Mouse (Mus musculus) forebrain, postnatal 0 days (tissue): ENCODE measurements around the gene Esrrg. TPM values are rescaled to one million over a fixed set of nuclear protein-coding genes. Genes with fewer than 3 reads are reported as not detected.
A peak's percentile ranks its signal among the peaks of the same experiment; 100 is the strongest.

ENCODE experiments used
- ATAC-seq: fragments of 200-750 bp; cut with Nextera tagmentation; 2 replicates; pipeline ENCODE4 v1.8.0; 2017; ENCODE audit warnings: mild to moderate bottlenecking, moderate library complexity
- DNase-seq: peaks from one replicate; pipeline ENCODE4 v3.0.0-alpha.2; 2015
- H3K27ac ChIP-seq: fragments of 300-500 bp; sonication (generic); 2 replicates; pipeline ENCODE4 v1.5.1; 2014; ENCODE audit warnings: low read depth, mild to moderate bottlenecking, antibody characterized with exemption, low read length, moderate library complexity, mixed read lengths
- H3K27me3 ChIP-seq: fragments of 300-500 bp; sonication (generic); 2 replicates; pipeline ENCODE4 v1.6.1; 2014; ENCODE audit warnings: mild to moderate bottlenecking, low read length, mixed read lengths; ENCODE audit not compliant: insufficient read depth
- H3K36me3 ChIP-seq: fragments of 300-500 bp; sonication (generic); 2 replicates; pipeline ENCODE4 v1.6.1; 2014; ENCODE audit warnings: mild to moderate bottlenecking, moderate library complexity; ENCODE audit not compliant: insufficient read depth
- H3K4me1 ChIP-seq: fragments of 300-500 bp; sonication (generic); 2 replicates; pipeline ENCODE4 v1.6.1; 2014; ENCODE audit warnings: antibody characterized with exemption; ENCODE audit not compliant: insufficient read depth
- H3K4me2 ChIP-seq: fragments of 300-500 bp; sonication (generic); 2 replicates; pipeline ENCODE4 v1.6.1; 2014; ENCODE audit warnings: low read depth, mild to moderate bottlenecking, moderate library complexity
- H3K4me3 ChIP-seq: fragments of 300-500 bp; sonication (generic); 2 replicates; pipeline ENCODE4 v1.5.1; 2014; ENCODE audit warnings: low read depth, low read length, mixed read lengths
- H3K9ac ChIP-seq: fragments of 300-500 bp; sonication (generic); 2 replicates; pipeline ENCODE4 v1.6.1; 2014; ENCODE audit warnings: mild to moderate bottlenecking
- H3K9me3 ChIP-seq: fragments of 300-500 bp; sonication (generic); 2 replicates; pipeline ENCODE4 v1.6.1; 2016; ENCODE audit warnings: low read length
- CTCF ChIP-seq: sonication (generic); IDR thresholded peaks from 2 replicates; pipeline ENCODE4 v1.5.1; 2016; ENCODE audit warnings: antibody characterized with exemption, control low read depth, low read depth
- WGBS: fragments of 180-500 bp; shearing (Covaris S2); extraction: QIAGEN DNeasy Blood & Tissue Kit; methylation state at CpG from one replicate; pipeline ENCODE4 v1.1.7; 2014; 5-methylcytosine and 5-hydroxymethylcytosine counted together
- polyA plus RNA-seq: library from polyadenylated mRNA; unstranded; fragments of >200 nt; fragmentation: Nextera tagmentation; extraction: Ambion mirVana; gene quantifications from 2 replicates; pipeline ENCODE4 v1.2.1, GENCODE M21; 2015
- total RNA-seq: library from RNA; depleted of rRNA; stranded (reverse); fragments of >200 nt; gene quantifications from 2 replicates; pipeline ENCODE4 v1.2.3, GENCODE M21; 2014

Esrrg gene
- total and polyA plus RNA-seq, 2 experiments from 2014 or later, result 9.2 to 11.9 TPM

- Histone ChIP-seq H3K27me3 (no peaks in the 10 kb centered on the region), H3K9ac (no peak overlapping the region), H3K27ac (no peak overlapping the region), H3K9me3 (no peaks in the 10 kb centered on the region), H3K4me2 (no peak overlapping the region), H3K4me1 (no peaks in the 10 kb centered on the region), H3K36me3 (no peaks in the 10 kb centered on the region), H3K4me3 (no peak overlapping the region)
- ATAC-seq (no peak), DNase-seq (no peak)
- peak; percentile 41 for TF ChIP-seq CTCF
These were observed 381.6 kb downstream of the Esrrg start for GRCm38 (mm10) chr1:187990161-187990560.

GRCm38 (mm10) chr1:187997584-187998338 is 389.2 kb downstream of the Esrrg start:
- Histone ChIP-seq H3K27me3 (peaks cover 13% of the 10 kb centered on the region), H3K27ac (no peak overlapping the region), H3K9ac (peak overlapping the region; percentile 28), H3K4me2 (peak overlapping the region; percentile 91), H3K36me3 (no peaks in the 10 kb centered on the region), H3K9me3 (no peaks in the 10 kb centered on the region), H3K4me3 (peak overlapping the region; percentile 48), H3K4me1 (no peaks in the 10 kb centered on the region)
- ATAC-seq (peak; percentile 88), DNase-seq (peak; percentile 72)
- no peak for TF ChIP-seq CTCF
- 1% methylated on average over 39 of the region's 39 CpGs for WGBS

GRCm38 (mm10) chr1:187999121-187999520 is 390.5 kb downstream of the Esrrg start:
- H3K27me3 ChIP-seq, result peaks cover 13% of the 10 kb centered on the region
- TF ChIP-seq CTCF, result no peak
- H3K9me3 ChIP-seq, result no peaks in the 10 kb centered on the region
- ATAC-seq (no peak), DNase-seq (no peak)
- WGBS, result 45% methylated on average over 4 of the region's 4 CpGs
- H3K36me3 ChIP-seq, result no peaks in the 10 kb centered on the region
- H3K4me1 ChIP-seq, result no peaks in the 10 kb centered on the region
- H3K9ac ChIP-seq, result no peak overlapping the region
- 0 out of 2 replicates have a peak overlapping the region, but pooled peaks have one; percentile 4 for H3K4me2 ChIP-seq
- no peak overlapping the region; the same call in 1 of the 2 replicates for H3K4me3 ChIP-seq
- H3K27ac ChIP-seq, result no peak overlapping the region

- 40% methylated on average over 8 of the region's 8 CpGs for WGBS
- no peak overlapping the region for H3K4me3 ChIP-seq
- TF ChIP-seq CTCF, result no peak
- H3K4me1 ChIP-seq, result no peaks in the 10 kb centered on the region
- no peak overlapping the region for H3K9ac ChIP-seq
- peak overlapping the region; percentile 8 for H3K4me2 ChIP-seq
- H3K27ac ChIP-seq, result no peak overlapping the region
- no peak for DNase-seq
- peaks cover 13% of the 10 kb centered on the region for H3K27me3 ChIP-seq
- H3K9me3 ChIP-seq, result no peaks in the 10 kb centered on the region
- no peaks in the 10 kb centered on the region for H3K36me3 ChIP-seq
- ATAC-seq, result no peak
These were observed 391.6 kb downstream of the Esrrg start for GRCm38 (mm10) chr1:188000189-188000588.

- H3K4me3 ChIP-seq, result no peak overlapping the region
- H3K27ac ChIP-seq, result no peak overlapping the region
- DNase-seq (no peak), ATAC-seq (no peak)
- no peak overlapping the region for H3K4me2 ChIP-seq
- WGBS, result 51% methylated on average over 13 of the region's 13 CpGs
- no peak for TF ChIP-seq CTCF
- no peak overlapping the region for H3K9ac ChIP-seq
- H3K36me3 ChIP-seq, result no peaks in the 10 kb centered on the region
- H3K9me3 ChIP-seq, result no peaks in the 10 kb centered on the region
- no peaks in the 10 kb centered on the region for H3K27me3 ChIP-seq
- H3K4me1 ChIP-seq, result no peaks in the 10 kb centered on the region
These were observed 398.4 kb downstream of the Esrrg start for GRCm38 (mm10) chr1:188006820-188007491.

GRCm38 (mm10) chr1:188008476-188008875 is 399.9 kb downstream of the Esrrg start:
- no peak for ATAC-seq
- no peak overlapping the region for H3K27ac ChIP-seq
- H3K36me3 ChIP-seq, result no peaks in the 10 kb centered on the region
- no peaks in the 10 kb centered on the region for H3K4me1 ChIP-seq
- TF ChIP-seq CTCF, result no peak
- no peak for DNase-seq
- 82% methylated on average over 13 of the region's 13 CpGs for WGBS
- H3K4me3 ChIP-seq, result no peak overlapping the region
- no peak overlapping the region for H3K4me2 ChIP-seq
- H3K9ac ChIP-seq, result no peak overlapping the region
- no peaks in the 10 kb centered on the region for H3K9me3 ChIP-seq
- no peaks in the 10 kb centered on the region for H3K27me3 ChIP-seq

GRCm38 (mm10) chr1:188009868-188010267 is 401.3 kb downstream of the Esrrg start:
- Histone ChIP-seq H3K4me3 (no peak overlapping the region), H3K9me3 (no peaks in the 10 kb centered on the region), H3K9ac (no peak overlapping the region), H3K27ac (no peak overlapping the region), H3K36me3 (no peaks in the 10 kb centered on the region), H3K27me3 (no peaks in the 10 kb centered on the region), H3K4me2 (no peak overlapping the region), H3K4me1 (no peaks in the 10 kb centered on the region)
- ATAC-seq (no peak), DNase-seq (no peak)
- 90% methylated on average over 5 of the region's 5 CpGs for WGBS
- no peak for TF ChIP-seq CTCF
